ENCODE assay signal across 7 mouse cellular contexts in the genomic region with DNA sequence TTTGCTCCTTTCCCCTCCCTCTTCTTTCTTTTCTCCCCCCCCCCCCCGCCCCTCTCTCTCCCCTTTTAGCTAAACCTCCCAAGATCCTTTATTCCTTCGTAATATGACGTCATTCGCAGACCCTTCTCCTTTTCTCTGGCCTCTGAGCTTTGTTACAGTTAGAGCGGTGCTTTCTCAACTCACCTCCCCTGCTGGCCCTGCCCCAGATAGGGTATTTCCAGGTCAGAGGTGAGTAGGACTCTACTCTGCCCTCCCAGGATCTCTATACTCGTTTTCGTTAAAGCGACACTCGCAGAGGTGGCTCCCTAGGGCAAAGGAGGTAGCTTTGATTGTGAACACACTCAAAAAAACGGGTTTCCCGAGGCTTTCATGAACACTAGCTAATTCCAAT. TPM values are rescaled to one million over a fixed set of nuclear protein-coding genes. Genes with fewer than 3 reads are reported as not detected.
DNase-seq lines count a peak whose midpoint lies in the region; ATAC-seq lines count a peak whose summit lies in the region.

No protein-coding gene starts in this region.

- 17% methylated on average over 10 of the region's 11 CpGs for WGBS in liver, embryonic 16.5 days (ENCODE audit: insufficient replicate concordance)

- intact Hi-C loops in left cerebral cortex, postnatal 14 days (cut with DNase I), result no loop called here

- H3K9me3 ChIP-seq in liver, embryonic 16.5 days (replicated peaks; ENCODE audit: control insufficient read depth, low read length), result no peaks in the 10 kb centered on the region

- ATAC-seq in hematopoietic stem cell, adult 5-6 weeks (replicated peaks in 1 of 2; ENCODE audit: insufficient read depth in 1 of 2, low FRiP score in 2 of 2, low TSS enrichment in 1 of 2, low read depth in 1 of 2, poor library complexity in 2 of 2, severe bottlenecking in 2 of 2), result peak; percentile 1 to 14; a peak in 2 of 4 replicates
- no peak for ATAC-seq in liver, embryonic 16.5 days (ENCODE audit: low read depth)

- H3K27ac ChIP-seq in liver, embryonic 16.5 days (ENCODE audit: low read length), result no peak overlapping the region

- H3K27me3 ChIP-seq in liver, embryonic 16.5 days (ENCODE audit: control insufficient read depth, insufficient read depth, low read depth, low read length), result no peaks in the 10 kb centered on the region

- peak overlapping the region; percentile 19 for H3K4me3 ChIP-seq in liver, embryonic 16.5 days (ENCODE audit: low read depth, low read length)

- no peaks in the 10 kb centered on the region for H3K36me3 ChIP-seq in liver, embryonic 16.5 days (ENCODE audit: control insufficient read depth, insufficient read depth)

- no peak overlapping the region for H3K9ac ChIP-seq in liver, embryonic 16.5 days (ENCODE audit: low read depth, low read length)

- peak; percentile 64 for DNase-seq in retina, postnatal 1 day
- DNase-seq in retina, embryonic 14.5 days (ENCODE audit: low spot score), result no peak
- no peak for DNase-seq in left cerebral cortex, postnatal 14 days (ENCODE audit: low spot score in 2 of 2)
- no peak for DNase-seq in urinary bladder, postnatal 10 days (ENCODE audit: low spot score)
- DNase-seq in layer of hippocampus, adult 9-10 months (ENCODE audit: low spot score), result no peak

- H3K4me1 ChIP-seq in liver, embryonic 16.5 days (ENCODE audit: control insufficient read depth, low read depth, low read length), result peaks cover 5% of the 10 kb centered on the region

- H3K4me2 ChIP-seq in liver, embryonic 16.5 days (ENCODE audit: low read depth, low read length), result peak overlapping the region; percentile 51

RNA-seq across cellular contexts. Expression of a gene that starts 45.0 kb away (rescaled TPM):
- total RNA-seq in hematopoietic stem cell, adult 5-6 weeks (2017), result 82.5 and 82.9 TPM in 2 replicates
- 19.2 and 21.9 TPM in 2 replicates for polyA plus RNA-seq in liver, embryonic 16.5 days (2015; fragmentation: Nextera tagmentation; extraction: Ambion mirVana)
- 10 to 100 TPM; 14.2 to 15.8 TPM for total RNA-seq in left cerebral cortex, postnatal 14 days (2021)
